Mouse (Mus musculus) testis, adult 2 months (tissue): Measurements from ENCODE around the gene Arl6ip6. TPM values are rescaled to one million over a fixed set of nuclear protein-coding genes. Genes with fewer than 3 reads are reported as not detected.

ENCODE experiments used
- H3K27ac ChIP-seq: fragments of 200-500 bp; 2 replicates; pipeline ENCODE4 v1.5.1; 2012; ENCODE audit warnings: low read depth, low read length; ENCODE audit not compliant: control insufficient read depth, insufficient read depth
- H3K27me3 ChIP-seq: fragments of 200-500 bp; 2 replicates; pipeline ENCODE4 v1.6.1; 2012; ENCODE audit warnings: mild to moderate bottlenecking, low read length, moderate library complexity; ENCODE audit not compliant: control insufficient read depth, insufficient read depth
- H3K36me3 ChIP-seq: fragments of 200-500 bp; 2 replicates; pipeline ENCODE4 v1.6.1; 2012; ENCODE audit warnings: mild to moderate bottlenecking, low read length; ENCODE audit not compliant: control insufficient read depth, insufficient read depth
- H3K4me1 ChIP-seq: fragments of 200-500 bp; 2 replicates; pipeline ENCODE4 v1.6.1; 2012; ENCODE audit warnings: low read length; ENCODE audit not compliant: control insufficient read depth, insufficient read depth
- H3K4me3 ChIP-seq: fragments of 200-500 bp; 2 replicates; pipeline ENCODE4 v1.5.1; 2012; ENCODE audit warnings: low read depth, mild to moderate bottlenecking, low read length, moderate library complexity, mixed read lengths; ENCODE audit not compliant: control insufficient read depth
- CTCF ChIP-seq: fragments of 200-500 bp; IDR thresholded peaks from 2 replicates; pipeline ENCODE4 v1.5.1; 2012; ENCODE audit warnings: low read depth, mild to moderate bottlenecking, inconsistent platforms, low read length, moderate library complexity; ENCODE audit not compliant: control insufficient read depth, insufficient read depth, insufficient replicate concordance
- POLR2A ChIP-seq: fragments of 200-500 bp; IDR thresholded peaks from 2 replicates; pipeline ENCODE4 v1.6.1; 2012; ENCODE audit warnings: low read depth, mild to moderate bottlenecking, inconsistent platforms, low read length, moderate library complexity; ENCODE audit not compliant: control insufficient read depth
- polyA plus RNA-seq: library from polyadenylated mRNA; depleted of rRNA; stranded (reverse); fragments of >200 nt; gene quantifications from 2 replicates; pipeline ENCODE4 v1.2.3, GENCODE M21; 2012; rRNA removed

Gene Arl6ip6
- polyA plus RNA-seq, 1 experiment: 110 TPM

DNA sequence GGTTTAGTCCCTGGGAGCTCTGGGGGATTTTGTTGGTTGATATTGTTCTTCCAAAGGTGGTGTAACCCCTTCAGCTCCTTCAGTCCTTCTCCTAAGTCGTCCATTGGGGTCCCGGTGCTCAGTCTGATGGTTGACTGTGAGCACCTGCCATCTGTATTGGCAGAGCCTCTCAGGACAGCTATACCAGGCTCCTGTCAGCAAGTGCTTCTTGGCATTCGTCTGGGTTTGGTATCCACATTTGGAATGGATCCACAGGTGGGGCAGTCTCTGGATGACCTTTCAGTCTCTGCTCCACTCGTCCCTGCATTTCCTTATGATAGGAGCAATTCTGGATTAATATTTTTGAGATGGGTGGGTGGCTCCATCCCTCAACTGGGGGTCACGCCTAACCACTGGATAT lies 30.7 kb downstream of the Arl6ip6 start:
- TF ChIP-seq CTCF (no peak), POLR2A (no peak)
- Histone ChIP-seq H3K27ac (no peak overlapping the region), H3K4me3 (no peak overlapping the region), H3K27me3 (no peaks in the 10 kb centered on the region), H3K36me3 (no peaks in the 10 kb centered on the region), H3K4me1 (no peaks in the 10 kb centered on the region)

DNA sequence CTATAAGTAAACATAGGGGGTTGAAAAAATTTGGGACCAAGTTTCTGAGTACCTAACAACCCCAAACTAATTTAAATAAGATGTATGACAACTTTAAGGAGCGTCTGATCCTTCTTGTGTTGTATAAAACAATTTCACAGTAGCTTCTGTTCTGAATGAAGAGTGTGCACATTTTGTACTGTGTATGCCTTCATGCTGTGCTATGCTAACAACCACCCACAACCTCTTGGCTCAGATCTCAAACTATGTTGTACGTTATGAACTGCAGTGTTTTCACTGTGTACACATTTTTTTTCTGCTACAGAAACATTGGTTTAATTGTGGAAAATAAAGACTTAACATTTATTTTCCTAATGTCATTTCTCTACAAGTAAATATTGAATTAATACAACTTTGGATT lies 65.5 kb downstream of the Arl6ip6 start:
- Histone ChIP-seq H3K36me3 (no peaks in the 10 kb centered on the region), H3K4me3 (no peak overlapping the region), H3K4me1 (no peaks in the 10 kb centered on the region), H3K27me3 (no peaks in the 10 kb centered on the region), H3K27ac (no peak overlapping the region)
- TF ChIP-seq POLR2A: no peak

Other genes starting within 250 kb of the Arl6ip6 start
- 28.2 and 30.8 TPM in 2 replicates for gene Prpf40a, start 442 bp upstream of the Arl6ip6 start, polyA plus RNA-seq